Mouse (Mus musculus) adrenal gland, postnatal 25 days (tissue): ENCODE measurements at regions not wholly inside any gene's neighbourhood (a gene's known extent, or its start where the extent isn't known, plus 50 kb on each side); places are given as distances from the start of the nearest gene placed in this dataset.
"Not testable (repeated sequence)": the region's sequence is repeated elsewhere in the genome, so short reads cannot be mapped to it uniquely, and the experiment has no call there.

Experiments
- DNase-seq: peaks from one replicate; pipeline ENCODE4 v3.0.0; 2021; ENCODE audit warnings: mixed read lengths

DNA sequence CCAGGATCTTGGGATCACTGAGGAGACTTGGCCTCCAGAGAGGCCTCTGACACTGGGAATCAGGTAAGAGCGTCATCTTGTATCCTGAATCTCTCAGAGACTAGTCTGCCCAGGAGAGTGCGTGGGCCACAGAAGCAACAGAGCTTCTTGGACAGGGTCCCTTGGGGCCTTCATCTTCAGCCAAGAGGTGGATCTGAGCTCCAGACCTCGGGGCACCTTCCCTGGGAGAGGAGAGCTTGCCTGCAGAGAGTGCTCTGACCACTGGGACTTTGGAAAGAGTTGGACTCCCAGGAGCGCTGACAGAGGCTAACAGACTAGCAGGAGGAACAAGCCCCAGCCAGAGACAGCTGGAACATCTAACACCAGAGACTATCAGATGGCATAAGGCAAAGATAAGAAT is 73.9 kb upstream of the Gm15319 start:
- peak; percentile 11 for DNase-seq

DNA sequence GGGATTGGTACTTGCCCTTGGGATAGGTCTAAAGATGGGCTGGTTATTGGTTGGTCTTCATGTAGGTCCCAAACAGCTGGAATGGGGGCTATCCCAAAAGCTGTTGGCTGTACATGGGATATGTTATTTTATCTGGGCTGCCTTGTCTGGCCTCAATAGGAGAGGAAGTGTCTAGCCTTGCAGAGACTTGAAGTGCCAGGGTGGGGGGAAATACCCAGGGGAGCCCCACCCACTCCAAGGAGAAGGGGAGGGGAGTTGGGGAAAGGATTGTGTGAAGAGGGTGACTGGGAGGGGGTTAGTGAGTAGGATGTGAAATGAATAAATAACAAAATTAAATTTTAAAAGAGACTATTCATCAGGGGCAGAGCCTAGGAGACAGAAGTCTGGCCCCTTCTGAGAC is 70.2 kb upstream of the Gm15319 start:
- DNase-seq = not testable (repeated sequence)

DNA sequence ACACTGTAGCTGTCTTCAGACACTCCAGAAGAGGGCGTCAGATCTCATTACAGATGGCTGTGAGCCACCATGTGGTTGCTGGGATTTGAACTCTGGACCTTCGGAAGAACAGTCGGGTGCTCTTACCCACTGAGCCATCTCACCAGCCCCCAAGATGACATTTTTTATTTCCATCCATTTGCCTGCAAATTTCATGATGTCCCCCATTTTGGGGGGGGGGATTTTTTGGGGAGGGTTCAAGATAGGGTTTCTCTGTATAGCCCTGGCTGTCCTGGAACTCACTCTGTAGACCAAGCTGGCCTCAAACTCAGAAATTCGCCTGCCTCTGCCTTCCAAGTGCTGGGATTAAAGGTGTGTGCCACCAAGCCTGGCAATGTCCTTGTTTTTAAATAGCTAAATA is 66.5 kb upstream of the Gm15319 start:
- DNase-seq = not testable (repeated sequence)

DNA sequence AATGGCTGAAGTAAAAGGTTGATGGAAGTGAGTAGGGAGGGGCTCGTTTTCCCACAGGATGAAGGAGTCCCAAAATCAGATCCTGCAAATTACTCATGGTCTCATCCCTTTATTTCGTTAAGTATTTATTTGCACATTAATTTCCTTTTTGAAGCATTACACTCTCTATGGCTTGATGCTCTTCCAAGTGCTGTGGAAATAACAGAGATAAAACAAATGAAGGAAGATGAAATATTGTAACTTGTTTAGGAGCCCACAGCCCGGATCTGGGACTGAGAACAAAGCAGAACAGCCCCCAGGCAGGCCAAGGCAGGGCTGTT is 61.9 kb upstream of the Gm15319 start:
- not testable (repeated sequence) for DNase-seq

DNA sequence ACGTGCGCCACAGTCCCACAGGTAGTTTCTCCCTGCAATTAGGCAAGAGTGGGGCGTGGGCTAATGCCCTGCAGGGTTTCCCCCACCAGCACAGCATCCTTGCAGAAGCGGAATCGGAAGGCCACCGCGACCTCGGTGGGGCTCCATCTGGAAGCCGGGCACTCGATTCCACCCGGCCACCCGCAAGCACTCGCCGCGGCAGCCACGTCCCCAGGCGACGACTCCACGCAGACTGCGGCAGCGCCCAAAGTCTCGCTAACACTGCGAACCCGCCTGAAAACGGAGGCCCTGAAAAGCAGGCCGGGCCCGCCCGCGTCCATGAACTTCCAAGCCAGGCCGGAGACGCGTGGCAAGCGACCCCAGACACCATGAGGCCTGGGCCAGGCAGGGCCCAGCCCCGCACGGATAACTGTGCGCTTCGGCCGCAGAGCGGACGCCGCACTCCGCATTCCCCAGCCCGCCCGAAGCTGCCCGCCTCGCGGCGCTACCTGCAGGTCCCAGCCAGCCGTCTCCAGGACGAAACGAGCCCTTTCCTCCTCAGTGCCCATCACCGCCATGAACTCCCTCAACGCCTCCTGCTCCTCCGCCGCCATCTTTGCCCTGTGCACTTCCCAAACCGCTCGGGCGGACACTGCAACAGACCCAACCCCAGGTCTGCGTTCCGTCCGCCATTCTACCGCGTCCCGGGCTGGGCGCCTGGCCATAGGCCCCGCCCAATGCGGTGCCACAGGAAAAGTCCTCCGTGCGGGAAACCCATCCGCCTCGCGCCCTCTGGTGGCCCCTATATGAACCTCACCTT is 61.3 kb upstream of the Gm15319 start:
- DNase-seq = peak; percentile 100

DNA sequence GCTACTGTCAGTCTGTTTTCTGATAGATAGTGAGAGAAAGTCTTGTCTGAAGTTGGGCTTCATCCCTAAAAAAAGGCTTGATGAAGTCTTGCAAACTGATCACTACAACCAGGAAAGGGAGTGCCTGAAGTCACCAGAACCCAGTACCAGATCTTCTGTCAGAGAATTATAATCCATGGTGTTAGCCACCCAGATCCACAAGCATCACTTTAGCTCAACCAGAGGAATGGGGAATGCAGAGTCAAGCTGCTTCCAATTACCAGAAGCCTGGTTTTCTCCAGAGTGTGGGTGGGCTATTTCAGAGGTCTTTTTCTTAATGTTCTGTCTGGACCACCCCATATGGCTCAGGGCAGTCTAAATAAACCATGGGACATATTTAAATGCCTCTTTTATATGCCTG is 57.8 kb upstream of the Gm15319 start:
- DNase-seq = not testable (repeated sequence)
